Mouse (Mus musculus): ENCODE measurements around the gene Apopt1. TPM values are rescaled to one million over a fixed set of nuclear protein-coding genes. Genes with fewer than 3 reads are reported as not detected.
A peak's percentile ranks its signal among the peaks of the same experiment; 100 is the strongest.
"Not testable (repeated sequence)": the region's sequence is repeated elsewhere in the genome, so short reads cannot be mapped to it uniquely, and the experiment has no call there.

The Apopt1 gene
- total RNA-seq, 1 experiment from 2014 or later = 73.3 TPM

- no peak for DNase-seq
Measured at GRCm38 (mm10) chr12:111708181-111708580, 4.9 kb upstream of the Apopt1 start.

DNA sequence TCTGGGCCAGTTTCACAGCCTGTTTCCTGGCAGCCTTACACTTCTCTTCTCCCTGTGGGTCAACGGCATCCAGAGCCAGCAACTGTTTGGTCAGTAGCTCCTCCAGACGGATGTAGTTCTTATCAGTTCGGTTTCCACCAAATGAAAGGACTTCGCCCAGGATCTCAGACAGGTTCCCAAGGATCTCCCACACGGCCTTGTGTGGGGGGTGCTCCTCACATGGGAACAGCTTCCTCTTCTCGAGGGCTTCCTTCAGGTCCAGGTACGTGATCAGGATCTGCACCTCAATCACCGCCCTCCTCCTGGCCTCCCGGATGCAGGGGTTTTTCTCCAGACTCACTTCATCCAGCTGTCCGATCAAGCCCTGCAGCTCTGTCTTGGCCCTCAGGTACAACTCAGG, 3.0 kb upstream of the Apopt1 start:
- DNase-seq = no peak

- peak; percentile 39 for DNase-seq
Measured at GRCm38 (mm10) chr12:111712476-111712875, 585 bp upstream of the Apopt1 start.

DNA sequence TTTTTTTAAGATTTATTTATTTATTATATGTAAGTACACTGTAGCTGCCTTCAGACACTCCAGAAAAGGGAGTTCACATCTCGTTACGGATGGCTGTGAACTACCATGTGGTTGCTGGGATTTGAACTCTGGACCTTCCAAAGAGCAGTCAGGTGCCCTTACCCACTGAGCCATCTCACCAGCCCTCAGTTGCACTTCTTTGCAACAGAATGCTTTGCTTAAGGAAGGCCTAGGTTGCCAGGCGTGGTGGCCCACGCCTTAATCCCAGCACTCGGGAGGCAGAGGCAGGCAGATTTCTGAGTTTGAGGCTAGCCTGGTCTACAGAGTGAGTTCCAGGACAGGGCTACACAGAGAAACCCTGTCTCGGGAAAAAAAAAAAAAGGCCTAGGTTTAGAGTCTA, 819 bp downstream of the Apopt1 start:
- not testable (repeated sequence) for DNase-seq

- no peak for DNase-seq
Measured at GRCm38 (mm10) chr12:111716505-111716904, 3.4 kb downstream of the Apopt1 start.

DNA sequence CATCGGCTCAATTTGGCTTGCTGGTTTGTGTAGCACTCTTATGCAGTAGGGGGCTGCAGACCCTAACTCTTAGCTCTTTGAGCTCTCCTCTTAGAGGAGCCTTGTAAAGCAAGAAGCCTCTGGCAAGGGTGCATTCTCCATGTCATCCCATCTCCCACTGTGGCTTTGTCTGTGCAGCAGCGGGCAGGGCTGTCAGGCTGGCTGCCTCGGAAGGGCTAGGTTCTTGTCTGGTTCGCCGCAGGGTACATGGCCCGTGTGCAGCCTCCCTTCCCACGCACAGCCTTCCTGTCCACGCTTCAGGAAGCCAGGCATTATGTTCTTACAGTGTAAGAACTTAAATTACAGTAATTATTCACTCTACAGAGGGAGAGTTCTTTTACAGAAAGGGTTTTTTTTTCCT, 5.6 kb downstream of the Apopt1 start:
- DNase-seq = no peak

DNA sequence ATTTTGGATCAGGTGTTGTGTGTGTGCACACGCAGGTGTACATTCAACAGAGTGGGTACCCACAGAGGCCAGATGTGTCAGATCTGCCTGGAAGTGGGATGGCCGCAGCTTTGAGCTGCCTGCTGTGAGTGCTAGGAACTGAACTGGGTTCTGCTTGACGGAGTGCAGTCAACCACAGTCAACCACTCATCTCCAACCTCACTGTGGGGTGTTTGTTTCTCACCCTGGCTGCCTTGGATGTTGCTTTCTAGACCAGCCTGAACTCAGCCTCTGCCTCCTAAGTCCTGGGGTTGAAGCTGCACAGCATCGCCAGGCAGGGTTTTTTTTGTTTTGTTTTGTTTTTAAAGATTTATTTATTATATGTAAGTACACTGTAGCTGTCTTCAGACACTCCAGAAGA, 7.2 kb downstream of the Apopt1 start:
- DNase-seq = no peak

- DNase-seq = peak; percentile 80
Measured at GRCm38 (mm10) chr12:111722654-111723053, 9.6 kb downstream of the Apopt1 start.

DNA sequence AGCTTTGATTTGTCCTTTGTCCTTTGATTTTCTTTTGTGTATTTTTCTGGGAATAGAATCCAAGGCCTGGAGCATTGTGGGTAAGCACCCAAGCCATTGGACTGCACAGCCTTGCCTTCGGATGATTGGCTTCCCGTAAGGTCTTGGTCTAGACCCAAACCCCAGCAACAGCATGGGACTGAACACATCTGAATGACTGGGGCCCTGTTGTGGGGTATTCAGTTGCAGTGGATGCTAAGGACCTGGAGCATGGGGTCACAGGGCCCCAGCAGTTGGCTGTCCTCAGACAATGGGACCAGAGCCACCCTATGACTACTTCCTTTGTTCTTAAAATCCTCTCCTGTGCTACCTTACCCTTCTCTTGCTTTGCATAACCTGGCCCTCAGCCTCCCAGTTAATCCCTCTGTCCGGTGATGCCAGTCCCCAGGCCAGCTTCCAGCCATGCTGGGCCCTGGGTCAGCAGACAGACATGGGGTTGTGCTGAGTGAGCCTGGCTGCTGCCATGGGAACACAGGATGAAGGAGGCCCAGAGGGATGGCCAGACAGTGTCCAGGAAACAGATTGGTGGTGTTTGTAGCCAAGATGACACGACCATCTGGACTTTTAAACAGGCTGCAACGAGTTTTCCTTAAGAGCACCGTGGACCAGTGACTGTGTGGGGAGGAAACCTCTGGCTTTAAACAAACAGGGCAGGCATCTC, 11.7 kb downstream of the Apopt1 start:
- DNase-seq = no peak

DNA sequence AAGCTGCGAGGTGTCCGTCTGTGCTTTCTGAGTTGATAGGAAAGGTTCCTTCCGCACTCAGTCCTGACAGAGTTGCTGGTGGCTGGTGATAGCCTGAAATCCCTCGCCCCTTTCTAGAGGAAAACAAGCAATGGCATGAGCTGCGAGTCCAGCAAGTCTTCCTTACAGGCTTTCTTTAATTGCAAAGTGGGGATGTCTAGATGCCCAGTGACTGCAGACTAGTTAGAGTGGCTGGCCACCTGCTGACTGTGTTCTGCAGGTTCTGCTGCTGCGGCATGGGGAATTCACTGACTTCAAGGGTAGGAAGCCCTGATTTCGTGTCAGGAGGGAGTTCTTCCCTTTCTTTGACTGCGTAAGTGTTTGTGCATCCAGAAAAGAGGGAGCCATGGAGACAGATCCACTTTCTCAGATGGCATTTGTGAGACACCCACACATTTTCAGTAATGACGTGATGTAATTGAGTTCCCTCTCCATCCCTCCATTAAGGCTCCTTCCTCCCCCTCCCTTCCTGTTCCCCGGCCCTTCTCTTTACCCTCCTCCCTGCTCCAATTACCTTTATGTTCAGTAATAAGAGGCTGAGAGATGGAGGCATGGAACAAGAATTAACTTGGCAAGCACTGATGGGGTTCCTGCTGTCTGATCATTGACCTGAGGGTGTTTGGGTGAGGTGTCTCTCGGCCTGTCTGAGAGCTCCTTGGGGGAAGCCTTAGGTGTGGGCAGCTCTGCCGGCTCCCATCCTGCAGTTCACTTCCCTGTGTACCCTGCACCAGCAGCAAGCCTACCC, 12.5 kb downstream of the Apopt1 start:
- no peak for DNase-seq

DNA sequence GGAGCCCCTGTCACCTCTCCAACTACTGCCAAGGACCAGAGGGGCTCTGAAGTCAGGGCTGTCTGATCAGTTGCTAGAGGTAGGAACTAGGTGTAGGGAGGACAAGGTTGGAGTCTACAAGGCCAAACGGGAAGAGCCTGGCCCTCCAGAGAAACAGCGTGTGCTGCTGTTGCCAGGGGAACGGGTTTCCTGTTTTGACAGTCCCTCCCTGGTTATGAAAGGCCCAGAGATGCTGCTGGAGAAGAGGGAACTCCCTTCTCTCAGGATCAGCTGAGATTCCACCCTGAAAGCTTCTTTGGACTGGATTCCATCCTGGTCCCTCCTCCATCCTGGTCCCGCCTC, 13.0 kb downstream of the Apopt1 start:
- peak; percentile 46 for DNase-seq

- DNase-seq = no peak
Measured at GRCm38 (mm10) chr12:111727956-111728355, 14.9 kb downstream of the Apopt1 start.

DNA sequence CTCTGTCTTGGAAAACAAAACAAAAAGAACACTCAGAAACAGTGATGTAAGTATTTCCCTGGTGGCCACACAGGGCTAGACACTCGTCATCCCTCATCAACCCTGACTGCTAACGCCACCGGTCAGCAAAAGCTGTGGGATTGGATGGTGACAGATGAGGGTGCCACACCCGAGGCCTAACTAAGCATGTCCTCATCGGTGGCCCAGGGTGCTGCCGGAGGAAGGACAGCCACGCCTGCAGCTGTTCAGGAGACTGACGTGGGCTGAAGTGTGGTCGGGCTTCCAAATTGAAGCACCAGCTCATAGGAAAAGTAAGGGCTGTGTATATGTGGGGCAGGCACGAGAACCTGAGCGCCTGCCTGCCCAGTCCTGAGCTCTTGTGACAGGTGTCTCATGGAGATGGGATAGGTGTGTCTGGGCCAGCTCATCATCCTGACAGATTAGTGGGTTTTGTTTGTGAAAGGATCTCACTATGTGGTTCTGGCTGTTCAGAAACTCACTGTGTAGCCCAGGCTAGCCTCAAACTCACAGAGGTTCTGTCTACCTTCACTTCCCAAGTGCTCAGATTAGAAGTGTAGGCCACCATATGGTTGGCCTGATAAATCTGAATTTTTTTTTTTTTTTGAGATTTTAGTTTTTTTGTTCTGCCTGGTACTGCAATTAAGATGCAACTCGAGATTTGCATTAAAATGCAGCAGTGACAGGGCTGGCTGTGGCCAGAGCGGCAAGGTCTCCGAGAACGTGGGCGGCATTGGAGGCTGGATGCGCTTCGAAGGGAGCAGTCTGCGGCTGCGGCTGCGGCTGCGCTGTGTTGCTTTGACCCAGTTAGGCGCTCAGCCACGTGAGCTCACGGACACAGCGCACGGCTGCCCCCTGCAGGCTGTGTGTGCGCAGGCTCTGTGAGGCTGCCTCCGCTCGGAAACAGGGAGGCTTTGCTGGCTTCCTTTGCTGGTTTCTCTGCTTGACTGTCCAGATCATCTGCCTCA, 19.1 kb downstream of the Apopt1 start:
- peak; percentile 93 for DNase-seq

DNA sequence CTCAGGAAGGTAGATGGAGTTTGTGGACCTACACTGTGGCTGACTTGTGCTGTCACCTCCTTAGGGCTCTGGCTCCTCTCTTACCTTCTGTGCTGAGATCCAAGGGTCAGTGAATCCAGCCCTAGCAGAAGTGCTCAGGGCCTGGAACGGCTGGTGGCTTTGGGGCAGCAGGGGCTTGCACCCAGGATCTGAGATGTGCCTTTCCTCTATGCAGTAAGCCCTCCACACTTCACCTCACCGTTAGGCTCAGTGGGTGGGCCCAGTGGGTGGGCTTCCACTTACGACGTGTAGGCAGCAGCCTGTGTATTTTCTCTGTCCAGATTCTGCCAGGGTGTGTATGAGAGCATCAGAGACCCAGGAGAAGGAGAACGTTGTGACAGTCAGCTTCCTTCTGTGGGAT, 19.9 kb downstream of the Apopt1 start:
- DNase-seq = no peak

DNA sequence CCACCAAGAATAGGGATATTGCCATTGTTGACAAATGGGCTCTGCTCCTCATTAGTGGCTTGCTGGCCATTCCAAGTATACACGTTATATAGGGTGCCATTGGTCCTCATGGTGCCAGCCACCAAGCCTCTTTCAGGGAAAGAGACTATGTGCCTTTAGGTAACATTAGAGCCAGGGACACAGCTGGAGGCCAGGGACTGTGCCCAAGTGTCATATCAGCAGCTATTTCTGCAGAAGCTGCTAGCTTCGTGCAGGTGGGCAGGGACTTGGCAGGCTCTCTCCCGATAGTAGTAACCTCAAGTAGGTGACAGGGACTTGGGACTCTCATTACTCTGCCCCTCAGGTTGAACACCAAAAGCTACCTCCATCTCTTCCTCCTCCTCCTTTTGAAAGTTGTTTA, 21.9 kb downstream of the Apopt1 start:
- DNase-seq = no peak

DNA sequence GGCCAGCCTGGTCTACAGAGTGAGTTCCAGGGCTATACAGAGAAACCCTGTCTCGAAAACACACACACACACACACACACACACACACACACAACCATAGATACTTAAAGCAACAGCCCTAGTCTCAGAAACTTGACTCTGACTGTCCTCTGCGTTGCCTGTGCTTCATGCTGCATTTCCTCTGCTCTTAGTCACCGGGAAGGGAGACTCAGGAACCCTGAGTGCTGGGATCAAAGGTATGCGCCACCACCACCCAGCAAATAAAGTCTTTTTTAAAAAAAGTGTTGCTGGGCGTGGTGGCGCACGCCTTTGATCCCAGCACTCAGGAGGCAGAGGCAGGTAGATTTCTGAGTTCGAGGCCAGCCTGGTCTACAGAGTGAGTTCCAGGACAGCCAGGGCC, 23.6 kb downstream of the Apopt1 start:
- not testable (repeated sequence) for DNase-seq

GRCm38 (mm10) chr12:111737370-111737769, 24.3 kb downstream of the Apopt1 start:
- no peak for DNase-seq

DNA sequence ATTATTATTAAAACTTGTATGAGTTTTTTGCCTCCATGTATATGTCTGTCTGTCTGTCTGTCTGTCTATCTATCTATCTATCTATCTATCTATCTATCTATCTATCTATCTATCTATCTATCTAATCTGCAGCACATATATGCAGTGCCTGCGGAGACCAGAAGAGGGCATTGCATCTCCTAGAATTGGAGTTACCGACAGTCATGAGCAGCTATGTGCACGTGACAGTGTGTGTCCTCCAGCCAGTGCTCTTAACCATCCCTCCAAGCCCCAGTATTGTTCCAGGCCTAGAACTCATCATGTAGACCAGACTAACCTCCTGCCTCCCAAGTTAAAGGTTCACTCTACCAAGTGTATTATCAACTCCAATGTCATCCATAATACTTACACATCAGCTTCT, 25.7 kb downstream of the Apopt1 start:
- peak; percentile 79 for DNase-seq

- DNase-seq = no peak
Measured at GRCm38 (mm10) chr12:111741338-111741737, 28.3 kb downstream of the Apopt1 start.

GRCm38 (mm10) chr12:111743419-111743818, 30.4 kb downstream of the Apopt1 start:
- no peak for DNase-seq

- DNase-seq = peak; percentile 35
Measured at GRCm38 (mm10) chr12:111743981-111744423, 30.9 kb downstream of the Apopt1 start.

DNA sequence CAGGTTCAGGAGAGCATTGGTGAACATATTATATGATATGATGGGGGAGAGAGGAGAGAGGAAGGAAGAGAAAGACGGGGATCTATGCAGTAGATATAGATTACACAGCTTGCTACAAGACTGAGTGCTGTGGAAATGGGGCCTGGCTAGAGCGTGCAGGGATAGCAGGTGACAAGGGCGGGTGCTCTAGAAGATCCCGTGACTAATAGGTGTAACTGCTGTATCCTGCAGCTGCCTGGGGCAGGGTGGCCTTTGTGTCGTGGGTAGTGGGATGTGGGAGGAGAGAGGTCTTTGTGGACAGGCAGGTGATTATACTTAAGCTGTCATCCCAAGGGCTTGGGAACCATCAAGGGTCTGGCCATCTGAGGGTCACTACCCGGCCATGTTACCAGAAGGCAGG, 32.2 kb downstream of the Apopt1 start:
- no peak for DNase-seq

- DNase-seq = peak; percentile 79
Measured at GRCm38 (mm10) chr12:111746091-111746490, 33.0 kb downstream of the Apopt1 start.

Data from adrenal gland, postnatal 14 days (tissue).